Mouse (Mus musculus): ENCODE results near the gene Nmt1. TPM values are rescaled to one million over a fixed set of nuclear protein-coding genes. Genes with fewer than 3 reads are reported as not detected.
A peak's percentile ranks its signal among the peaks of the same experiment; 100 is the strongest.

Gene Nmt1
- total RNA-seq, 2 experiments from 2014 or later, result 65.2 to 68.7 TPM

DNA sequence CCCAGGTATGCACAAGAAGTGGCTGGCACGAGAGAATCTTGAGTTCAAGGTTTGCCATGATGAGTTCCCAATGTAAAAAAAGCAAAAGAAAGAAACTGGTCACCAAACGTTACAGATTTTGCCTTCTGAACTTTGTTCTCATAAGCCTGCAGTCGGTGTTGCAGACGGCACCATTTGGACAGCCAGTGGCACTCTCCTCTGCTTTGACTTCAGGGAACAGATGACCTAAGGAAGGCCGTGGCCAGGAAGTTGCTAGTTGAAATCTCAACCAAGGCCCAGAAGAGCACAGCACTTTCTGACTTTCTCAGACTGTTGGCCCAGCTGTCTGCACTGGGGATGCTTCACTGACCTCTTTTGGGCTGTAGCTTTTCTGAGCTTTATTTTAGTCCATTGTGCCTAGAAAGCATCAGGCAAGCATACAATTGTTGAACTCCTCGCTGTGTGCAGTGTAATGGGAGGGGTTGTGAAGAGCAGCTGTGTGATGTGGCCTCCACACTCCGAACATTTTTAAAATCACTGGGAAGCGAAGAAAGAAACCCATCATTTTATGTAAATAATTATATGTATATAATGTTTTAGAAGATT lies 9.0 kb downstream of the Nmt1 start:
- no peak for DNase-seq
- intact Hi-C loops (cut with DNase I), result no loop called here

DNA sequence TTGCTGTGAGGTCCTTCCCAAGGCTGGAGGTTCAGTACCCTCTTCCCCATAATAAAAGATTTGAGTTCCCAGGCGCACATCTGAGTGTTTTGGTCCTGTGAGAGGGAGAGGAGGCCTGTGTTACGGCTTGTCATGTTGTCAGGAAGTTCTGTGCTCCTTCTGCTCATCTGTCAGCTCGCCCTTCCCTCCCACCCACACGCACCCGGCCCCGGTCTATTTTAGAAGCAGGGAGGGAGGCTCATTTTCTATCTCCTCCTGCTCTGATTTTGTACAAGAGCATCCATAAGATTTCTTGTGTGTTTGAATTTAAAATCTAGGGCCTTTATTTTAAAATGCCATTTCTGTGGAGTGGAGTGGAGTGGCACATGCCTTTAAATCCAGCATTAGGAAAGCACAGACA lies 10.0 kb downstream of the Nmt1 start:
- intact Hi-C loops (cut with DNase I), result no loop called here
- no peak for DNase-seq

DNA sequence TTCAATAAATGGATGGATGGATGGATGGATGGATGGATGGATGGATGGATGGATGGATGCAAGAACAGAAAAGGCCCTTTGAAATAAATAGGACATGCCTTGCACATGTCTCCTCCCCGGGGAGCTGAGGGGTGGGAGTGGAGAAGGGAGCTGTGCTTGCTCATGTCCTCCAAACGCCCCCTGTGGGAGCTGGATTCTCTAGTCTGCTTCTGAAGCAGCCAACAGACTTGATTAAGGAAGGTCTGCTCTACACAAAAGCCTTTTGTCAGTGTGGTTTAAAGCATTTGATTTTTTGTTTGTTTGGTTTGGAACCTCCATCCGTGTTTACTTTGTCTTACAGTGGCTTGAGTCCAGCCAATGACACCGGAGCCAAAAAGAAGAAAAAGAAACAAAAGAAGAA lies 14.8 kb downstream of the Nmt1 start:
- no peak for DNase-seq
- intact Hi-C loops (cut with DNase I), result no loop called here

DNA sequence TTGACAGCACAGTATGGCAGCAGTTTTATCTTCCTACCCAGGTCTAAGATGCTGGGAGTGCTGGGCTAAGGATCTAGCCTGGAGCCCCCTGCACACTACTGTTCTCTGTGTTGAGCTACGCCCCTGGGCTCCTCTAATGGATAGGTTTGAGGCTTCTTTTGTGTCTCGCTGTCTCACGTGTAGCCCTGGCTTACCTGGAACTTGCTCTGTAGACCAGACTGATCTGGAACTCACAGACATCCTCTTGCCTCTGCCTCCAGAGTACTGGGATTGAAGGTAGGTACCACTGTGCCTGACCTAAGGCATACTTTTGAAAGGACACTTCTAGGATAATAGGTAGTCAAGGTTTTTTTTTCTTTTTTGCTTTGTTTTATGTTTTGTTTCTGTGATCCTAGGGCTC lies 16.0 kb downstream of the Nmt1 start:
- no peak for DNase-seq
- intact Hi-C loops (cut with DNase I), result no loop called here

DNA sequence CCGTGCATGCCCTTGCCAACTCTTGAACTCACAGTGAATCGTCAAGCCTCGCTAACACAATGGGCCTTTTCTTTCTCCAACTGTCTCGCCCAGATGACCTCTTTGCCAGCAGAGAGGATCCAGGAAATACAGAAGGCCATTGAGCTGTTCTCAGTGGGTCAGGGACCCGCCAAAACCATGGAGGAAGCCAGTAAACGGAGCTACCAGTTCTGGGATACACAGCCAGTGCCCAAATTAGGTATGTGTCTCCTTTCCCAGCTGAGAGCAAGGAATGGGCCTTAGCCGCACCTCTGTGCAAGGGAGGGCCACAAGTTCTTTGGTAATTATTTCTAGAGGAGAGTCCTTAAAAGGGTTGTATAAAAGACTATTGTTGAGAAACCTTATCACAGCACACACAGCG lies 18.3 kb downstream of the Nmt1 start:
- intact Hi-C loops (cut with DNase I), result no loop called here

DNA sequence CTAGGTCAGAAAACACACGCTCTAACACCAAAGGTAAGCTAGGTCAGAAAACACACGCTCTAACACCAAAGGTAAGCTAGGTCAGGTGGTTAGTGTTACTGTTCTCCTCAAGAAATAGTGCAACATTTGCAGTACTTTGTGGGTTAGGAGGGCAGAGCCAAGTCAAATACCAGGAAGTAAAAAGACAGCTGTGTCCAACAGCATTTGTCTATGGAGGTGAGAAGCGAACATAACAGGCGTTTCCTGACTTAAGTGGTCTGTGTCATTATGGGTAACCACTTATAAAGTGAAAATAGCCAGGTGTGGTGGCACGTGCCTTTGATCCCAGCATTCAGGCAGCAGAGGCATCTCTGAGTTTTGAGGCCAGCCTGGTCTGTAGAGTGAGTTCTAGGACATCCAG lies 21.6 kb downstream of the Nmt1 start:
- no peak for DNase-seq
- intact Hi-C loops (cut with DNase I), result no loop called here

More for the DNA sequence above, 18.3 kb downstream of the Nmt1 start:
- no peak for DNase-seq

DNA sequence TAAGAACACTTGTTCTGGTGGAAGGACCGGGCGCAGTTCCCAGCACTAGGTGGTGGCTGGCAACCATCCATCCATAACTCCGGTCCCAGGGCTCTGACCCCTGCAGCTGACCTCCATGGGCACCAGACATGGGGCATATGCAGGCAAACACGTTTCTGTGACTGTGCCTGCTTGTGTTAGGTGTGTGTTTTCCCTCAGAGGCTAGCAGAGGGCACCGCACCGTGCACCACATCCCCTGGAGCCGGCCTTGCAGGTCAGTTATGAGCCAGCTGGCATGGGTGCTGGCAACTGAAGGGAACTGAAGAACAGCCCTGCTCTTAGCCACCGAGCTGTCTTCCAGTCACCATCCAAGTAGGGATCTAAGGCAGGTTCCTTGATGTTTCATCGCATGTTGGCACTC lies 22.2 kb downstream of the Nmt1 start:
- intact Hi-C loops (cut with DNase I), result no loop called here
- peak in 1 of 2 experiments; percentile 40 for DNase-seq

DNA sequence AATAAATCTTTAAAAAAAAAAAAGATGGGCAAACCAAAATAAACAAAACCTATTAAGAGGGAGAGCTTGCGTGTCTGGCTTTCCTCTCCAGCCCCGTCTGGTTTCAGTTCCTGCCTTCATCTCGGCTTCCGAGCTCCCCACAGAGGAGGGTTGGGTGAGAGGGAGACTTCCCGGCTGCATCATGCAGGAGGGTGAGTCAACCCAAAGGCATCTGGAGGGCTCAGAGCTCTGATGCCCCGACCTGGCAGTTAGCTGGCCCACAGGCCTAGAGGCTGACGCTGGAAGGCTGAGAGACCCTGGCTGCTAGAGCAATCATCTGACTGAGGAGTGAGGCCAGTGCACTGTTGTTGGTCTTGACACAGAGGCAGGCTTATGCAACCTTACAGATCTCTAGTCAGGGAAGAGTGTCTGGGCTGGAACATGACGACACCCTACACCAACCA lies 23.3 kb downstream of the Nmt1 start:
- intact Hi-C loops (cut with DNase I), result no loop called here
- DNase-seq, result peak; percentile 69 to 80

DNA sequence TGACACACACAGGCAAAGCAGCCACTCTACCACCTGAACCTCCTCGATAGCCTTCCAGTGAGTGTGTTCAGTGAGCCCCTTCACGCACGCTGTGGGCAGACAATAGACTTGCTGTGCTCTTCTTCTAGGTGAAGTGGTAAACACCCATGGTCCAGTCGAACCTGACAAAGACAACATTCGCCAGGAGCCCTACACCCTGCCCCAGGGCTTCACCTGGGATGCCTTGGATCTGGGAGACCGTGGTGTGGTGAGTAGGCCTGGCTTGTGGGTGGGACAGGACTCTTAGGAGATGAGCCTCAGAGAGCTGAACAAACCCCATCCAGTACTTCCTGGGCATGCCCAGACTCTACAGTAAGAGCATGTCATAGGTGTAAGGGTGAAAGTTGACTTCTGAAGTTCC lies 24.1 kb downstream of the Nmt1 start:
- intact Hi-C loops (cut with DNase I), result loop anchor here (2.0 kb wide), 1 partner anchor 151 kb away; the partner anchor contains the start of gene Gfap
- no peak for DNase-seq

DNA sequence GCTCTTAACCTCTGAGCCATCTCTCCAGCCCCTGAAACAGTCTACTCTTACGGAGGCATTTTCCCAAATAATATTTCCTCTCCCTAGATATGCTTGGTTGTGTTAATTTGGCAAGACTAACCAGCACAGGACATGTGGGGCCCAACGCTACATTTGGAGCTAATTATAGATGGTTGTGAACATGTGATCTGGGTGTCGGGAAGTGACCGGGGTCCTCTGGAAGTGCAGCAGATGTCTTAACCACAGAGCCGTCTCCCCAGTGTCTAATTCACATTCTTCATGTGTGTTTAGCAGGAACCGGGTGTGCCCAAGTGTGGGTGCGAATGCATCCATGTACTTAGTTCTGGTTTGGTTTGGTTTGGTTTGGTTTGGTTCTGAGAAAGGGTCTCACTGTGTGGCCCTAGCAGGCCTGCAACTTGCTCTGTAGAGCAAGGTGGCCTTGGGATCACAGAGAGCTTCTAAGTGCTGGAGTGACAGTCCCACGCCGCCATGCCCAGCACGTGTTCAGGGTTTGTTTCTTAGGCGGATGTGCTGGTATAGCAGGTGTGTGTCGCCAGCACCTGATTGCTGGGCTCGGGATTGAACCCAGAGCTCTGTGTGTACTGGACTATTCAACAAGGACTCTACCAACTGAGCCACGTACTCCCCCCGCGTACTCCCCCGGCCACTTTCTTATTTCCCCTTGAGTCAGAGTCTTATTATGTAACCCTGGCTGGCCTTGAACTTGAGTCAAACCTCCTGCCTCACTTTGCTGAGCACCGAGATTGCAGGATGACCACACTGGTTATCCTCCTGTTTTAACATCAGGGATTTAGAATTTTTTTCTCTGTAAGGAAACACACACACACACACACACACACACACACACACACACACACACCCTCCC lies 25.4 kb downstream of the Nmt1 start:
- DNase-seq, result no peak
- intact Hi-C loops (cut with DNase I), result loop anchor here (2.0 kb wide), 2 partner anchors 57 to 153 kb away; partner anchors contain the start of gene Gfap

DNA sequence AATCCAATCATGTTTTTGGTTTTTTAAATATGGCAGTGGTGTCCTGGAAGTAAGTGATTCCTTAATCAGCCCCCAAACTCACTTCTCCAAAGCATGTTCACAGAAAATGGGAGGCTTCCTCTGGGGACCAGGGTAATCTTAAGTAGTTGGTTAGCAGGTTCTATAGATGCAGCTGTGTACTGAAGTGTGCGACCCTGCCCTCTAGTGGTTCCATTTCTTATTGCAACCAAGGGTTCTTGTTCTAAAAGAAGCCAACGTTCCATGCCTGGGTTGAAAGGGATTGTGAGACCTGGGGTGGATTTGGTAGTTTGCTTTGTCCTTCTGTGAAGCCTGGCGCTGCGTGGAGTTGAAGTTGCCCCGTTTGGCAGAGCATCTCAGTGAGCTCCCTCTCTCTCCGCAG lies 26.8 kb downstream of the Nmt1 start:
- intact Hi-C loops (cut with DNase I), result loop anchor here (2.0 to 5.0 kb wide), 2 partner anchors 58 to 103 kb away; no protein-coding TSS in a partner anchor
- peak; percentile 78 to 79 for DNase-seq

DNA sequence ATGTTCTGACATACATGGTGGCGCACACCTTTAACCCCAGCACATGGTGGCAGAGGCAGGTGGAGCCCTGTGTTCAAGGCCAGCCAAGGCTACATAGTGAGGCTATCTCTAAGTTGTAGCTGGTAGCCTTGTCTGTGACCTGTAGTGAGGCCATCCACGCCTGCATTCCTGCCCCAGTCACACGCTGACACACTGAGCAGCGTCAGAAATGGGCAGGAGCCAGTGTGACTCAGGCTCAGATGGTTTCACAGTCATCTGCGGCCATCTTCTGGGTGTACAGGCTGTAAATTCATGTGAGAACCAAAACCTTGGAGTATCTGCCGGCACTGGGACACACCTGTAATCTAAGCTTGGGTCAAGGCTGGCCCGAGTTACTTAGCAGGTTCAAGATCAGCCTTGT lies 28.6 kb downstream of the Nmt1 start:
- intact Hi-C loops (cut with DNase I), result loop anchor here (5.0 kb wide), 1 partner anchor 101 kb away; no protein-coding TSS in a partner anchor
- DNase-seq, result no peak

DNA sequence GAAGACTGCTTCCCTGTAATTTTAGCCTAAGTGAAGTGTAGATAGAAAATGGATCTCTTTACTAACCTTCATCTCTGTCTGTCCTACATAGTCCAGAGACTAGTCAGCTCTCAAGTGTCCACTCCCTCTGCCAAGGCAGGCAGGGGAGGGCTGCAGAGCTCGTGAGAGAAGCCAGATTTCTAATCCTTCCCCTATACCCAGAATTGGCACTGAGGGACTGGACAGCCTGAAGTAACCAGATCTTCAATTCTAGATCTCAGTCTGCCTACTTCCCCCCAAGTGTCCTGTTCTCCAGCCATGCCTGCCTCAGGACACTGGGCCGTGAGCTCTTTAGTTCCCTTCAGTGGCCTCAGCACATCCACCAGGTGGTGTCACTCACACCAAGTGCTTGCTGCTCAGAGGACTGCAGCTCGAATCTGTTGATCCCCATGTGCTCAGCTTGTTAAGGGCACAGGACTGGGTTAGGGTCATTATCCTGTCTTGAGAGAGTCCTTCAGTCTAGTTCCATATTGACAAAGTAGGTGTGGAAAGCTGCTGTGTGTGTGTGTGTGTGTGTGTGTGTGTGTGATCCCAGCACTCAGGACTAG lies 30.6 kb downstream of the Nmt1 start:
- no peak for DNase-seq
- intact Hi-C loops (cut with DNase I), result loop anchor here (5.0 kb wide), 1 partner anchor 99 kb away; no protein-coding TSS in a partner anchor

DNA sequence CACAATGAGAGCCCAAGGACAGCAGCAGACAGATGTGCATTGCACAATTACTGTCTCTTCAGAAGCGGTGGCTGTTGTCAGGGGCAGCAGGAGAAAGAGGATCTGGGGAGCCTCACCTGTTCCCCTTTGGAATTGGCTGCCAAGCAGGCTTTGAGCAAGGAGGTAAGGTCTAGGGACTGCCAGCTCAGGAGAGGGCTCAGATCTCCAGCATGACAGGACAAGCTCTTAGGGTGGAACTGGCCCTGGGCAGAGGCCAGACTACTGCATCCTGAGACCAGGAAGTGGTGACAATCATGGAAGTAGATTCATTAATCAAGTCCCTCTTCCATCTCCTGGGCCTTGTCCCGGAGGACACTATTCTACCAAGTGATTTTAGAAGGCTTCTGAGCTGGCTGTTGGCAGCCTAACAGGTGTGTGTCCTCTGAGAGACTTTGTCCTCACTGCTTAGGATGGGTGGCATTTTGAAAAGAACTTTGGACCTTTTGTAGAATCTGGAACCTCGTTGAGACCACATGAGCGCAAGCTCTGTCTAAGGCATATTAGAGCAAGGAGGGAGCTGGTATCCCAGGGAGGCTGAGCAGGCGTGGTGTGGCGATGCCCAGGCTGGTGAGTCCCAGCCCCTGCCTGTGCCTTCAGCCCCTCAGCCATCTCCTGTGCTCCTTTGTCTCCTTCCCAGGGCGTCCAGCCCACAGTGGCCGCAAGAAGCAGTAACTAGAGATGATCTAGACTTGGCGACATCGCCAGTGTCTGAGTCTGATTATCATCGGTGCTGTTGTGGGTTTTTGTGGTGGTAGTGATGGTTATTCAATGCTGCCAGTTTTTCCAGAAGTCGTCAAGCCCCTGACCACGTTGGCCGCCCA lies 38.4 kb downstream of the Nmt1 start:
- no peak for DNase-seq
- intact Hi-C loops (cut with DNase I), result no loop called here

DNA sequence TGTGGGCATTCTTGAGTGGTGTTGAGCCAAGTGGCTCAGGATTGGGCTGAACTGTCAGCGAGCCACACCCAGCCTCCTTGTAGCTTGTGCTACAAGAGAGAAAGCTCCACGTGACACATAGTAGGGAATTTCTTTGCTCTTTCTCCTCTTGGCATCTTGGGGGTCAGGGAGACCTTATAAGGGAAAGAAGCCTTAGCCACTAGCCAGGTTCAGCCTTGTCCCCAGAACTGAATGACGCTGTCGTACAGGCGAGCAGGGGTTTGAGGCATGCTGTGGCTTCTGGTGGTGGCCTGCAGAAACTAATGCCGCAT lies 39.0 kb downstream of the Nmt1 start:
- no peak for DNase-seq
- intact Hi-C loops (cut with DNase I), result no loop called here

DNA sequence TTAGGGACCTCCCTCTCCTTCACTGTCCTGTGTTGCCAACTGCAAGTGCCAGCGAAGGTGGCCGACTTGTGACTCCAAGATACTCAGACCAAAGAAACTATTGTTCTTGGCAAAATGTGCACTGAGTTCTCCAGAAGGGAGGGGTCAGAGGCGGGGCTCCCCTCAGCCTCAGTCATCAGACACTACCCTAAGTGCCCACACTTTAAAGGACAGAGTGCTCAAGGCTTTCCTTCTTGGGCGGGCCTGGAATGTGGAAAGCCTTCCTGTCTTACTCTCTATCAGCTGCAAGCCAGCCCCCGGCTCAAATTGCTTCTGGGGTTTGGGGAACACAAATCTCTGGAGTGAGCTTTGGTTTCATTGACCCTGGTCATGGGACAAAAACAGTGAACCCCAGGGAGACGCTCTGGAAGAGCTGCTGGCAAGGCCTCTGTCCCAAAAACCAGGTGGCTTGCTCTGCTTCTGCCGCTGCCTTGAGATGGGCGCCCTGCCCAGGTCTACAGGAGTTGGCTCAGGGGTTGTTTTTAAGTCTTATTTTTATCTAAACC lies 39.5 kb downstream of the Nmt1 start:
- intact Hi-C loops (cut with DNase I), result no loop called here
- peak; percentile 67 to 72 for DNase-seq

DNA sequence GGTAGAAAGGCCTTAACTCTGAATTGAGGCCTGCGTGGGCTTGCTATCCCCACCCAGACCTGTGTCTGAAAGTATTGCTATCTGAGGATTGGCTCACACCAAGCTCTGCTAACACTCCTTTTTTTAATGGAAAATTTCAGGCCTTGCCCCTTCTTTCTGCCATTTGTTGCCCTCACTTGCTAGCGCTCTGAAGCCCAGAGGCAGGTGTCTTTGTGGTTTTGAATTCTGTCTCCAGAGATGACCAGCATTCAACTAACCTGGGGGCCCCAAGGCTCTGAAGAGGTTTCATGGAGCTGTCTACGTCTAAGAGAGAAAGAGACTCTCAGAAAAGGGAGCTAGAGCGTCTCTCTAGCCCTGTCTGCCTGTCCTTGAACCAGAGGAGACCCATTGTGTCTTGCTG lies 40.3 kb downstream of the Nmt1 start:
- no peak for DNase-seq
- intact Hi-C loops (cut with DNase I), result no loop called here

DNA sequence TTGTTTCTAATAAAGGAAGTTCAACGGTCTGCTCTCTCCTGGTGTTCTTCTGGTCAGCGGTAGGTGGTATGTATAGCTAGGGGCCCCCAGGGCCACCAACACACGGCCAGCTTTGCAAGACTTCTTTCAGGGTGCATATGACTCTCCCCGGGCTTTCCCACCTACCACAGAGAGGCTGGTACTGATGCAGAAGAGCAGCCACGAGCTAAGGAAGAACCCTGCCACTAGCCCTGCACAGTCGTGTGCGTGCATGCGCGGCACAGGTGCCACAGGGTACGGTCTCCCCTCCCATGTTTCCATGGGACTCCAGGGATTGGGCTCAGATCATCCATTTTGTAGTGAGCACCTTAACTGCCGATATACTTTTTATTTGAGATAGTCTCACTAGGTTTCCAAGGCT lies 40.9 kb downstream of the Nmt1 start:
- intact Hi-C loops (cut with DNase I), result no loop called here
- DNase-seq, result no peak

DNA sequence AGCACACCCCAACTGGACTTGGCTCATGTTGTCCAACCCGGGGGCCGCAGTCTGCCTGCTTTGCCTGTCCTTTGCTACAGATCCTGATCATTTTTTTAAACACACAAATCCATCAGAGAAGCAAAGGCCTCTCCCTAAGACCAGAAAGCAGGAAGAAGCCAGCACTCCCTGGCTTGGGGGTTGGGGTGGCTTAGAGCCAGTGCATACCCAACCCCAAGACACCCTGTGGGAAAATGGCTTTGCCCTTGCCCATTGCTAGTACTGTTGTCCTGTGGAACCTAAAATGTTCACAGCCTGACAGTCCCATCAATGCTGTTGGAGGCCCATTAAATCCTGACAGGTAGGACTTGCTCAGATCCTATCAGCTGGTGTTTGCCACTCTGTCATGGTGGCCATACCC lies 41.7 kb downstream of the Nmt1 start:
- intact Hi-C loops (cut with DNase I), result no loop called here
- no peak for DNase-seq

DNA sequence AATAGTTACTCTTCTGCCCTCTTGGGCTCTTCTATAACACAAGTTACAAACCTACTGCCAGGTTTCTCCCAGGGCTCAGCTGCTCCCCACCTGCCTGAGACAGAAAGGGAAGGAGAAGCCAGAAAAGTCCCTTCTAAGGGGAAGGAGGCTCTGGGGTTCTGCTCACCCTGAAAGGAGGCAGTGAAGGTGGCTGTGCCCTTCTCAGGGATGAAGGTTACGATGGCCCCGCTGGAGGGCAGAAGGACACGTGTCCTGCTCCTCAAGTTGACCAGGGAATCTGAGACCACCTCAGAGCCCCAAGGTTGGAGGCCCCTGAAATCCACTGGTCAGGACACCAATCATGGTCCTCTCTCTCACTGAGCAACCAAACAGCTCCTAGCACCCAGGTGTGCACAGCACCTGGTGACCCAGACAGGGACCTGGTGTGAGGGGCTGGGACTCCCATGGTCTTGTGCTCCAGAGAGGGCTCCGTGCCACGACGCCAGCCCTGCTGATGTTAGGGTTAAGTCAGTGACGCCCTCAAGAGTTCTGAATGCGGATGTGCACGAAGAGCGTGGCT lies 42.4 kb downstream of the Nmt1 start:
- intact Hi-C loops (cut with DNase I), result no loop called here
- DNase-seq, result no peak
